Mouse (Mus musculus) right cerebral cortex, adult 18-20 months (tissue): Measurements from ENCODE around the gene Rbp4.

ENCODE experiments used
- DNase-seq: peaks from one replicate; pipeline ENCODE4 v3.0.0; 2022; ENCODE audit warnings: mixed read lengths

Rbp4 gene

GRCm38 (mm10) chr19:38125219-38125610 lies at the start of gene Rbp4:
Rbp4 (minus strand) TSS chr19:38125281.
- DNase-seq, result no peak

- DNase-seq, result no peak
These were observed 39.6 kb upstream of the Rbp4 start for GRCm38 (mm10) chr19:38164633-38165032.

GRCm38 (mm10) chr19:38161648-38162354 lies 36.7 kb upstream of the Rbp4 start:
- DNase-seq, result no peak

GRCm38 (mm10) chr19:38156243-38156642 lies 31.2 kb upstream of the Rbp4 start:
- DNase-seq, result no peak

- no peak for DNase-seq
These were observed 18.6 kb upstream of the Rbp4 start for GRCm38 (mm10) chr19:38143540-38144271.

- DNase-seq, result no peak
These were observed 9.7 kb upstream of the Rbp4 start for GRCm38 (mm10) chr19:38134806-38135205.

- DNase-seq, result no peak
These were observed 8.9 kb upstream of the Rbp4 start for GRCm38 (mm10) chr19:38133986-38134385.

- DNase-seq, result no peak
These were observed 7.4 kb upstream of the Rbp4 start, which contains the start of gene Pde6c for GRCm38 (mm10) chr19:38132481-38132880. Pde6c (plus strand) TSS chr19:38132781.

- no peak for DNase-seq
These were observed 1.6 kb upstream of the Rbp4 start for GRCm38 (mm10) chr19:38126656-38127055.

- peak; percentile 15 for DNase-seq
These were observed 471 bp downstream of the Rbp4 start for GRCm38 (mm10) chr19:38124401-38125218.

- no peak for DNase-seq
These were observed 1.2 kb downstream of the Rbp4 start for GRCm38 (mm10) chr19:38123921-38124320.

- no peak for DNase-seq
These were observed 4.8 kb downstream of the Rbp4 start for GRCm38 (mm10) chr19:38120123-38120760.

GRCm38 (mm10) chr19:38114834-38115491 lies 10.1 kb downstream of the Rbp4 start:
- no peak for DNase-seq

GRCm38 (mm10) chr19:38112575-38112974 lies 12.5 kb downstream of the Rbp4 start:
- DNase-seq, result no peak

GRCm38 (mm10) chr19:38111056-38111455 lies 14.0 kb downstream of the Rbp4 start:
- DNase-seq, result no peak

GRCm38 (mm10) chr19:38109506-38110242 lies 15.4 kb downstream of the Rbp4 start:
- DNase-seq, result no peak

GRCm38 (mm10) chr19:38107871-38108270 lies 17.2 kb downstream of the Rbp4 start:
- DNase-seq, result no peak

GRCm38 (mm10) chr19:38096858-38097758 lies 28.0 kb downstream of the Rbp4 start, which contains the start of gene Ffar4:
Ffar4 (plus strand) TSS chr19:38097071.
- DNase-seq, result no peak

- DNase-seq, result no peak
These were observed 28.9 kb downstream of the Rbp4 start for GRCm38 (mm10) chr19:38096231-38096630.

- DNase-seq, result no peak
These were observed 33.5 kb downstream of the Rbp4 start for GRCm38 (mm10) chr19:38091512-38091985.
